Mouse (Mus musculus) bone marrow macrophage, adult 2 months (primary cell): Measurements from ENCODE around the gene Lsr.

ENCODE experiments used
- CTCF ChIP-seq: IDR thresholded peaks from 2 replicates; pipeline ENCODE4 v1.5.1; 2012; ENCODE audit warnings: low read depth, mild to moderate bottlenecking, low read length, moderate library complexity
- POLR2A ChIP-seq: IDR thresholded peaks from 2 replicates; pipeline ENCODE4 v1.6.1; 2012; ENCODE audit warnings: mild to moderate bottlenecking, low read depth, low read length, borderline replicate concordance

DNA sequence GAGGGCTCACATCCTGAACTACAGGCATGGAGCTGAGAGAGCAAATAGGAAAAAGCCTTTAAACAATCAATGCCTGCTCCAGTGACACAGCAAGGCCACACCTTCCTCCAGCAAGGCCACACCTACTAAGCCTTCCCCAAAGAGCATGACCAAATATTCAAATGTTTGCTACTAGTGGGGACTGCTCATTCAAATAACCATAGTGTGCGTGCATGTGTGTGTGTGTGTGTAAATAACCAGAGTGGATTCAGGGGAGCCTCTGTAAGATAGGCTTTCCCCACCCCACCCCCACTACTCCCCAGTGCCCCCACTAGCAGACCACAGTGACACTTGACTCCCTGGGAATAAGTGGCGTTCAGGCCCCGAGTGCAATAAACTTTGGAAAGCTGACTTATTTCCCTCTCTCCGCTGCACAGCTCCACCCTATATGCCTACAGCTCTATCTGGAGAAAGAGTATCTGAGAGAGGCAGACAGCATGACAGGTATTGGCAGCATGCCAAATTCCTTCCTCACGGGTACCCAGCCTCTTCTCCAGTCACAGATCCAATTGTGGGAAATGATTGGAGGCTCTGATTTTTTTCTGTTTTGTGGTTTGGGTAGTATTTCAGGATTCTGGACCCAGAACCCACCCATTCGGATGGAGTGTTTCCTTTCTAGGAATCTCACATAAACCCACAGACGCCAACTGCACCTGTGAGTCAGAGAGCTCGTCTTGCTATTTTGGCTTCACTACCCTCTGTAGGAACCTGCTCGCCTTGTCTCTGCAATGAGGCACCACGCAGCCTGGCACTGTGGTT, 44.0 kb upstream of the Lsr start:
- TF ChIP-seq CTCF (no peak), POLR2A (no peak)
